In the genomic region with DNA sequence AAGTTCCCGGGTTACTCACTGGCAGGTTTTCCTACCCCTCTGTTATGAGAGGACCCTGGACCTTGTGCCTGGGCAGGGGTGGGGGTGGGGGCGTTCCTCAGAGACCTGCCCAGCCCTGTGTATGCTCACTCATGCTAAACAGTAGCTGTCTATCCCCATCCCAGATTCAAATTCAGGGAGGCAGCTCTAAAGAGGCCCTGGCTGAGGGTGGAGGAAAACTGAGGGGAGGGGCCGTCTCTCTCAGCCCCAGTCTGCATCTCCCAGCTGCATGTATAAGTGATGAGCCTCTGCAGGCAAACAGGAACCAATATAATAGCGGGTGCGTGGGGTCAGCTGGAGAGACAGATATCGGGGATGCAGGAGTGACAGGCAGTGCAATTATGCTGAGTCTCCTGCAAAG, we compare ENCODE assay signal across 26 mouse cellular contexts. TPM values are rescaled to one million over a fixed set of nuclear protein-coding genes. Genes with fewer than 3 reads are reported as not detected.
A peak's percentile ranks its signal among the peaks of the same experiment; 100 is the strongest.
DNase-seq lines count a peak whose midpoint lies in the region; ATAC-seq and TF ChIP-seq lines count a peak whose summit lies in the region.
"Had no signal": no experiment of that assay in that cellular context is flagged by ENCODE, and none has a peak within 500 bp of the region (broad histone marks: within the 10 kb centered on the region; RNA-seq: fewer than 3 reads in every experiment).

No protein-coding gene starts in this region.

- no peaks in the 10 kb centered on the region for H3K9me3 ChIP-seq in forebrain, embryonic 10.5 days
- no peaks in the 10 kb centered on the region for H3K9me3 ChIP-seq in forebrain, postnatal 0 days (ENCODE audit: low read length)
- H3K9me3 ChIP-seq in midbrain, embryonic 11.5 days (ENCODE audit: control insufficient read depth, low read length): no peaks in the 10 kb centered on the region
- no peaks in the 10 kb centered on the region for H3K9me3 ChIP-seq in midbrain, embryonic 16.5 days (replicated peaks; ENCODE audit: control insufficient read depth, low read length, poor library complexity, severe bottlenecking)
- no peaks in the 10 kb centered on the region for H3K9me3 ChIP-seq in hindbrain, embryonic 12.5 days (replicated peaks)
- H3K9me3 ChIP-seq: embryonic facial prominence, embryonic 15.5 days; heart, embryonic 13.5 days had no signal

- no peak for DNase-seq in forebrain, embryonic 10.5 days (ENCODE audit: extremely low spot score, low spot score)
- no peak for DNase-seq in forebrain, postnatal 0 days
- peak; percentile 88 for DNase-seq in midbrain, embryonic 11.5 days (ENCODE audit: low spot score, missing footprints)
- no peak for DNase-seq in layer of hippocampus, adult 2 months (ENCODE audit: low spot score in 2 of 2)
- DNase-seq in urinary bladder, adult 2 months (ENCODE audit: low spot score): no peak
- DNase-seq: adrenal gland, postnatal 14 days; cerebellum, adult 11 months; cerebellum, postnatal 36 days; kidney, adult 2 months; kidney, postnatal 4 days; lung, adult 2 months; right cerebral cortex, postnatal 14 days; spleen, adult 18-20 months had no signal

- H3K4me3 ChIP-seq in forebrain, embryonic 10.5 days: no peak overlapping the region
- H3K4me3 ChIP-seq in forebrain, postnatal 0 days (ENCODE audit: low read depth, low read length): no peak overlapping the region
- no peak overlapping the region for H3K4me3 ChIP-seq in midbrain, embryonic 11.5 days (ENCODE audit: low read depth, low read length)
- H3K4me3 ChIP-seq in midbrain, embryonic 16.5 days (ENCODE audit: low read depth, low read length): no peak overlapping the region
- H3K4me3 ChIP-seq in hindbrain, embryonic 12.5 days: no peak overlapping the region
- H3K4me3 ChIP-seq in layer of hippocampus, adult 2 months: no peak overlapping the region
- H3K4me3 ChIP-seq: embryonic facial prominence, embryonic 15.5 days; heart, embryonic 13.5 days; megakaryocyte, embryonic 14.5 days; myocyte had no signal

- peaks cover 44% of the 10 kb centered on the region for H3K4me1 ChIP-seq in forebrain, embryonic 10.5 days
- no peaks in the 10 kb centered on the region for H3K4me1 ChIP-seq in forebrain, postnatal 0 days (ENCODE audit: insufficient read depth)
- peaks cover 25% of the 10 kb centered on the region for H3K4me1 ChIP-seq in midbrain, embryonic 11.5 days (ENCODE audit: control insufficient read depth, insufficient read depth, low read length)
- peaks cover 15% of the 10 kb centered on the region for H3K4me1 ChIP-seq in midbrain, embryonic 16.5 days (ENCODE audit: control insufficient read depth, insufficient read depth, low read length)
- H3K4me1 ChIP-seq in hindbrain, embryonic 12.5 days: peaks cover 42% of the 10 kb centered on the region

- ATAC-seq in forebrain, postnatal 0 days: no peak
- peak; percentile 88 for ATAC-seq in midbrain, embryonic 11.5 days (ENCODE audit: low FRiP score)
- no peak for ATAC-seq in midbrain, embryonic 16.5 days
- peak; percentile 79 for ATAC-seq in hindbrain, embryonic 12.5 days (ENCODE audit: low FRiP score)
- ATAC-seq: inflammation-experienced regulatory T-cells, adult 6 months had no signal

- 46% methylated on average over 6 of the region's 6 CpGs for WGBS in forebrain, embryonic 10.5 days
- 18% methylated on average over 6 of the region's 6 CpGs for WGBS in forebrain, postnatal 0 days
- 28% methylated on average over 6 of the region's 6 CpGs for WGBS in midbrain, embryonic 11.5 days
- 6% methylated on average over 6 of the region's 6 CpGs for WGBS in midbrain, embryonic 16.5 days
- WGBS in hindbrain, embryonic 12.5 days: 14% methylated on average over 6 of the region's 6 CpGs

- H3K9ac ChIP-seq in forebrain, postnatal 0 days: no peak overlapping the region
- peak overlapping the region; percentile 27; the same call in 1 of the 2 replicates for H3K9ac ChIP-seq in midbrain, embryonic 11.5 days (ENCODE audit: low read length)
- no peak overlapping the region for H3K9ac ChIP-seq in midbrain, embryonic 16.5 days (ENCODE audit: low read depth, low read length)
- H3K9ac ChIP-seq in hindbrain, embryonic 12.5 days: no peak overlapping the region
- H3K9ac ChIP-seq: embryonic facial prominence, embryonic 15.5 days; heart, embryonic 13.5 days had no signal

- no peak overlapping the region for H3K4me2 ChIP-seq in forebrain, postnatal 0 days (ENCODE audit: low read depth)
- peak overlapping the region; percentile 17; the same call in 1 of the 2 replicates for H3K4me2 ChIP-seq in midbrain, embryonic 11.5 days
- no peak overlapping the region for H3K4me2 ChIP-seq in midbrain, embryonic 16.5 days (ENCODE audit: low read length)
- no peak overlapping the region; the same call in 1 of the 2 replicates for H3K4me2 ChIP-seq in hindbrain, embryonic 12.5 days (replicated peaks)
- H3K4me2 ChIP-seq: embryonic facial prominence, embryonic 15.5 days; heart, embryonic 13.5 days; liver, embryonic 11.5 days had no signal

- peaks cover 85% of the 10 kb centered on the region for H3K27me3 ChIP-seq in forebrain, embryonic 10.5 days (ENCODE audit: poor library complexity, severe bottlenecking)
- peaks cover 5% of the 10 kb centered on the region; the same call in 1 of the 2 replicates for H3K27me3 ChIP-seq in forebrain, postnatal 0 days (ENCODE audit: insufficient read depth, low read length)
- peaks cover 20% of the 10 kb centered on the region for H3K27me3 ChIP-seq in midbrain, embryonic 11.5 days (ENCODE audit: control insufficient read depth, insufficient read depth, low read length)
- peaks cover 20% of the 10 kb centered on the region for H3K27me3 ChIP-seq in midbrain, embryonic 16.5 days (ENCODE audit: control insufficient read depth, insufficient read depth, low read depth, low read length)
- H3K27me3 ChIP-seq in hindbrain, embryonic 12.5 days: peaks cover 57% of the 10 kb centered on the region

- TF ChIP-seq CTCF in forebrain, postnatal 0 days (IDR thresholded peaks at IDR 0.05; ENCODE audit: low read depth): no peak
- TF ChIP-seq CTCF in layer of hippocampus, adult 2 months (conservative IDR thresholded peaks at IDR 0.05): no peak

- H3K27ac ChIP-seq in forebrain, embryonic 10.5 days: peak overlapping the region; percentile 17
- no peak overlapping the region for H3K27ac ChIP-seq in forebrain, postnatal 0 days (ENCODE audit: low read depth, low read length)
- peak overlapping the region; percentile 60 for H3K27ac ChIP-seq in midbrain, embryonic 11.5 days (ENCODE audit: low read depth, low read length)
- H3K27ac ChIP-seq in midbrain, embryonic 16.5 days (ENCODE audit: low read length): no peak overlapping the region
- peak overlapping the region; percentile 64 for H3K27ac ChIP-seq in hindbrain, embryonic 12.5 days
- H3K27ac ChIP-seq in layer of hippocampus, adult 2 months: no peak overlapping the region
- H3K27ac ChIP-seq: embryonic facial prominence, embryonic 15.5 days; heart, embryonic 13.5 days had no signal

- no peaks in the 10 kb centered on the region for H3K36me3 ChIP-seq in forebrain, embryonic 10.5 days (replicated peaks)
- H3K36me3 ChIP-seq in forebrain, postnatal 0 days (ENCODE audit: insufficient read depth): no peaks in the 10 kb centered on the region
- H3K36me3 ChIP-seq in midbrain, embryonic 11.5 days (ENCODE audit: control insufficient read depth, insufficient read depth, low read length): no peaks in the 10 kb centered on the region
- no peaks in the 10 kb centered on the region for H3K36me3 ChIP-seq in midbrain, embryonic 16.5 days (ENCODE audit: control insufficient read depth, insufficient read depth, low read length)
- H3K36me3 ChIP-seq in hindbrain, embryonic 12.5 days: no peaks in the 10 kb centered on the region
- H3K36me3 ChIP-seq: embryonic facial prominence, embryonic 15.5 days; heart, embryonic 13.5 days had no signal

RNA-seq across cellular contexts. Expression of a gene that starts 6.4 kb away (rescaled TPM):
- 2.6 and 2.8 TPM in 2 replicates for polyA plus RNA-seq in forebrain, embryonic 10.5 days (2016; fragmentation: Nextera tagmentation; extraction: Ambion mirVana)
- total RNA-seq in forebrain, postnatal 0 days (2014; rRNA removed): 10.3 and 11.8 TPM in 2 replicates
- 3.9 and 5.4 TPM in 2 replicates for polyA plus RNA-seq in forebrain, postnatal 0 days (2015; fragmentation: Nextera tagmentation; extraction: Ambion mirVana)
- polyA plus RNA-seq in midbrain, embryonic 11.5 days (2014; fragmentation: Nextera tagmentation; extraction: Ambion mirVana): 15.1 and 17.4 TPM in 2 replicates
- 6.0 and 7.9 TPM in 2 replicates for polyA plus RNA-seq in midbrain, embryonic 16.5 days (2015; fragmentation: Nextera tagmentation; extraction: Ambion mirVana)
- 11.7 and 13.2 TPM in 2 replicates for polyA plus RNA-seq in hindbrain, embryonic 12.5 days (2016; fragmentation: Nextera tagmentation; extraction: Ambion mirVana)
- total RNA-seq in layer of hippocampus, adult 2 months (2021): 10 to 100 TPM; 17.5 to 18.5 TPM
- 0.44 and 0.49 TPM in 2 replicates for polyA plus RNA-seq in urinary bladder, adult 2 months (2012; rRNA removed)
- total RNA-seq: CH12.LX; gastrocnemius, adult 18-20 months; heart, postnatal 25 days; MEL; neutrophil, adult 5-6 weeks had no signal
- polyA plus RNA-seq: inflammation-experienced regulatory T-cells, adult 6 months had no signal

RNA-seq across cellular contexts. Expression of a gene that starts 28.0 kb away (rescaled TPM):
- polyA plus RNA-seq in forebrain, embryonic 10.5 days (2016; fragmentation: Nextera tagmentation; extraction: Ambion mirVana): 14.5 and 15.5 TPM in 2 replicates
- 3.2 and 6.6 TPM in 2 replicates for total RNA-seq in forebrain, postnatal 0 days (2014; rRNA removed)
- 0.54 and 0.70 TPM in 2 replicates for polyA plus RNA-seq in forebrain, postnatal 0 days (2015; fragmentation: Nextera tagmentation; extraction: Ambion mirVana)
- 6.3 and 6.9 TPM in 2 replicates for polyA plus RNA-seq in midbrain, embryonic 11.5 days (2014; fragmentation: Nextera tagmentation; extraction: Ambion mirVana)
- polyA plus RNA-seq in midbrain, embryonic 16.5 days (2015; fragmentation: Nextera tagmentation; extraction: Ambion mirVana): 0.75 and 1.4 TPM in 2 replicates
- polyA plus RNA-seq in hindbrain, embryonic 12.5 days (2016; fragmentation: Nextera tagmentation; extraction: Ambion mirVana): 6.6 and 7.8 TPM in 2 replicates
- under 1 TPM; 0.27 to 0.74 TPM for total RNA-seq in layer of hippocampus, adult 2 months (2021)
- 0.56 and 0.71 TPM in 2 replicates for polyA plus RNA-seq in urinary bladder, adult 2 months (2012; rRNA removed)
- total RNA-seq: gastrocnemius, adult 18-20 months; neutrophil, adult 5-6 weeks had no signal

RNA-seq across cellular contexts. Expression of a gene that starts 52.2 kb away (rescaled TPM):
- polyA plus RNA-seq in forebrain, embryonic 10.5 days (2016; fragmentation: Nextera tagmentation; extraction: Ambion mirVana): 0.09 and 0.10 TPM in 2 replicates
- 44.4 and 58.9 TPM in 2 replicates for total RNA-seq in forebrain, postnatal 0 days (2014; rRNA removed)
- 31.8 and 52.6 TPM in 2 replicates for polyA plus RNA-seq in forebrain, postnatal 0 days (2015; fragmentation: Nextera tagmentation; extraction: Ambion mirVana)
- 0.11 TPM in 1 of 2 replicates, not detected in the other for polyA plus RNA-seq in midbrain, embryonic 11.5 days (2014; fragmentation: Nextera tagmentation; extraction: Ambion mirVana)
- 0.27 and 1.2 TPM in 2 replicates for polyA plus RNA-seq in midbrain, embryonic 16.5 days (2015; fragmentation: Nextera tagmentation; extraction: Ambion mirVana)
- 0.12 TPM in 1 of 2 replicates, not detected in the other for polyA plus RNA-seq in hindbrain, embryonic 12.5 days (2016; fragmentation: Nextera tagmentation; extraction: Ambion mirVana)
- 100 to 1,000 TPM; 332 to 341 TPM for total RNA-seq in layer of hippocampus, adult 2 months (2021)
- 0.53 and 0.56 TPM in 2 replicates for polyA plus RNA-seq in urinary bladder, adult 2 months (2012; rRNA removed)
- total RNA-seq: CH12.LX; gastrocnemius, adult 18-20 months; neutrophil, adult 5-6 weeks had no signal
- polyA plus RNA-seq: inflammation-experienced regulatory T-cells, adult 6 months had no signal

Comparison
In these comparisons a context has a peak if more than half of its experiments do, and no peak if none do; other contexts are left out.
1. H3K27ac ChIP-seq: peak in forebrain, embryonic 10.5 days (single experiment), midbrain, embryonic 11.5 days (single experiment) and hindbrain, embryonic 12.5 days (single experiment); none in forebrain, postnatal 0 days (single experiment), midbrain, embryonic 16.5 days (single experiment) and layer of hippocampus, adult 2 months (single experiment).
2. ATAC-seq: peak in midbrain, embryonic 11.5 days (single experiment) and hindbrain, embryonic 12.5 days (single experiment); none in forebrain, postnatal 0 days (single experiment) and midbrain, embryonic 16.5 days (single experiment).
3. RNA of a gene that starts 52.2 kb away (polyA plus RNA-seq): 31.8 to 52.6 TPM in forebrain, postnatal 0 days; 0.27 to 1.2 TPM in midbrain, embryonic 16.5 days, 0.53 to 0.56 TPM in urinary bladder, adult 2 months, 0.11 TPM in midbrain, embryonic 11.5 days, 0.09 to 0.10 TPM in forebrain, embryonic 10.5 days and 0.12 TPM in hindbrain, embryonic 12.5 days; every median in the first group is over 10 times any median in the second.